Mouse (Mus musculus) lung, adult 2 months (tissue): Measurements from ENCODE around the gene Mark2.

Experiments used
- CTCF ChIP-seq: fragments of 200-500 bp; IDR thresholded peaks from 2 replicates; pipeline ENCODE4 v1.5.1; 2011; ENCODE audit warnings: mild to moderate bottlenecking, low read length, control low read depth; ENCODE audit not compliant: insufficient read depth
- POLR2A ChIP-seq: fragments of 200-500 bp; IDR thresholded peaks from 2 replicates; pipeline ENCODE4 v1.6.1; 2011; ENCODE audit warnings: low read depth, mild to moderate bottlenecking, control low read depth, low read length, borderline replicate concordance; ENCODE audit errors: extremely low read depth

GRCm38 (mm10) chr19:7381906-7382247, 40.2 kb upstream of the Mark2 start:
- no peak for TF ChIP-seq CTCF
- no peak for TF ChIP-seq POLR2A
